Mouse (Mus musculus) midbrain, embryonic 16.5 days (tissue): ENCODE results near the gene Olfr1442. TPM values are rescaled to one million over a fixed set of nuclear protein-coding genes. Genes with fewer than 3 reads are reported as not detected.
"Not testable (repeated sequence)": the region's sequence is repeated elsewhere in the genome, so short reads cannot be mapped to it uniquely, and the experiment has no call there.

ENCODE experiments used
- ATAC-seq: fragments of 200-750 bp; cut with Nextera tagmentation; 2 replicates; pipeline ENCODE4 v1.8.0; 2017; ENCODE audit warnings: moderate TSS enrichment
- H3K27ac ChIP-seq: fragments of 300-500 bp; sonication (generic); 2 replicates; pipeline ENCODE4 v1.5.1; 2014; ENCODE audit warnings: mild to moderate bottlenecking, low read length, mixed read lengths
- H3K27me3 ChIP-seq: fragments of 300-500 bp; sonication (generic); 2 replicates; pipeline ENCODE4 v1.6.1; 2014; ENCODE audit warnings: low read depth, low read length, mixed read lengths; ENCODE audit not compliant: control insufficient read depth, insufficient read depth
- H3K36me3 ChIP-seq: fragments of 300-500 bp; sonication (generic); 2 replicates; pipeline ENCODE4 v1.6.1; 2014; ENCODE audit warnings: mild to moderate bottlenecking, low read length, moderate library complexity, mixed read lengths; ENCODE audit not compliant: control insufficient read depth, insufficient read depth
- H3K4me1 ChIP-seq: fragments of 300-500 bp; sonication (generic); 2 replicates; pipeline ENCODE4 v1.6.1; 2014; ENCODE audit warnings: mild to moderate bottlenecking, low read length, mixed read lengths; ENCODE audit not compliant: control insufficient read depth, insufficient read depth
- H3K4me2 ChIP-seq: fragments of 300-500 bp; sonication (generic); 2 replicates; pipeline ENCODE4 v1.6.1; 2014; ENCODE audit warnings: mild to moderate bottlenecking, low read length, mixed read lengths
- H3K4me3 ChIP-seq: fragments of 300-500 bp; sonication (generic); 2 replicates; pipeline ENCODE4 v1.5.1; 2014; ENCODE audit warnings: low read depth, mild to moderate bottlenecking, low read length, moderate library complexity, mixed read lengths
- H3K9ac ChIP-seq: fragments of 300-500 bp; sonication (generic); 2 replicates; pipeline ENCODE4 v1.6.1; 2014; ENCODE audit warnings: low read depth, low read length, mixed read lengths
- H3K9me3 ChIP-seq: fragments of 300-500 bp; sonication (generic); replicated peaks from 2 replicates; pipeline ENCODE4 v1.6.1; 2014; ENCODE audit warnings: mild to moderate bottlenecking, low read length, mixed read lengths; ENCODE audit not compliant: control insufficient read depth, poor library complexity, severe bottlenecking
- WGBS: fragments of 180-500 bp; shearing (Covaris S2); extraction: QIAGEN DNeasy Blood & Tissue Kit; methylation state at CpG from one replicate; pipeline ENCODE4 v1.1.7; 2014; 5-methylcytosine and 5-hydroxymethylcytosine counted together
- polyA plus RNA-seq: library from polyadenylated mRNA; unstranded; fragments of >200 nt; fragmentation: Nextera tagmentation; extraction: Ambion mirVana; gene quantifications from 2 replicates; pipeline ENCODE4 v1.2.1, GENCODE M21; 2015

The Olfr1442 gene
- not detected in 2 replicates for polyA plus RNA-seq

- Histone ChIP-seq H3K27me3 (no peaks in the 10 kb centered on the region), H3K4me2 (no peak within 1 kb of the TSS), H3K36me3 (no peaks in the 10 kb centered on the region), H3K4me3 (no peak within 1 kb of the TSS), H3K9me3 (no peaks in the 10 kb centered on the region), H3K27ac (no peak within 1 kb of the TSS), H3K4me1 (no peaks in the 10 kb centered on the region), H3K9ac (no peak within 1 kb of the TSS)
- no peak for ATAC-seq
These were observed at the start of gene Olfr1442 for GRCm38 (mm10) chr19:12670139-12670538. Gene Olfr1442 (plus strand): TSS chr19:12670439.

GRCm38 (mm10) chr19:12633176-12633575 is 37.1 kb upstream of the Olfr1442 start, which contains the start of gene Glyat:
Gene Glyat (plus strand): TSS chr19:12633308.
- Histone ChIP-seq H3K4me3 (no peak within 1 kb of the TSS), H3K4me1 (no peaks in the 10 kb centered on the region), H3K9ac (no peak within 1 kb of the TSS), H3K4me2 (no peak within 1 kb of the TSS), H3K9me3 (no peaks in the 10 kb centered on the region), H3K27me3 (no peaks in the 10 kb centered on the region), H3K27ac (no peak within 1 kb of the TSS), H3K36me3 (no peaks in the 10 kb centered on the region)
- no peak for ATAC-seq
- 81% methylated on average over 4 of the region's 4 CpGs for WGBS

- no peak for ATAC-seq
- WGBS, result 89% methylated on average over 3 of the region's 3 CpGs
- no peaks in the 10 kb centered on the region for H3K27me3 ChIP-seq
- no peaks in the 10 kb centered on the region for H3K4me1 ChIP-seq
- no peak overlapping the region for H3K27ac ChIP-seq
- H3K36me3 ChIP-seq, result no peaks in the 10 kb centered on the region
- H3K9me3 ChIP-seq, result no peaks in the 10 kb centered on the region
- H3K4me2 ChIP-seq, result no peak overlapping the region
- H3K4me3 ChIP-seq, result no peak overlapping the region
- no peak overlapping the region for H3K9ac ChIP-seq
These were observed 36.0 kb upstream of the Olfr1442 start for GRCm38 (mm10) chr19:12634259-12634658.

- no peaks in the 10 kb centered on the region for H3K36me3 ChIP-seq
These were observed 35.3 kb upstream of the Olfr1442 start for GRCm38 (mm10) chr19:12634963-12635362.

GRCm38 (mm10) chr19:12636863-12637262 is 33.4 kb upstream of the Olfr1442 start:
- H3K9ac ChIP-seq, result no peak overlapping the region
- H3K27ac ChIP-seq, result no peak overlapping the region
- H3K4me1 ChIP-seq, result no peaks in the 10 kb centered on the region
- no peaks in the 10 kb centered on the region for H3K36me3 ChIP-seq
- H3K4me3 ChIP-seq, result no peak overlapping the region
- H3K4me2 ChIP-seq, result no peak overlapping the region
- H3K9me3 ChIP-seq, result no peaks in the 10 kb centered on the region
- no peaks in the 10 kb centered on the region for H3K27me3 ChIP-seq
- 70% methylated on average over 3 of the region's 3 CpGs for WGBS
- no peak for ATAC-seq

More at GRCm38 (mm10) chr19:12634963-12635362, 35.3 kb upstream of the Olfr1442 start:
- Histone ChIP-seq H3K4me3 (no peak overlapping the region), H3K9me3 (no peaks in the 10 kb centered on the region), H3K27ac (no peak overlapping the region), H3K27me3 (no peaks in the 10 kb centered on the region), H3K4me2 (no peak overlapping the region), H3K4me1 (no peaks in the 10 kb centered on the region), H3K9ac (no peak overlapping the region)
- no peak for ATAC-seq
- 88% methylated on average over 4 of the region's 4 CpGs for WGBS

- no peak overlapping the region for H3K9ac ChIP-seq
- no peak for ATAC-seq
- no peaks in the 10 kb centered on the region for H3K4me1 ChIP-seq
- WGBS, result 91% methylated on average over 1 of the region's 1 CpGs
- no peak overlapping the region for H3K4me2 ChIP-seq
- no peaks in the 10 kb centered on the region for H3K36me3 ChIP-seq
- no peaks in the 10 kb centered on the region for H3K9me3 ChIP-seq
- no peaks in the 10 kb centered on the region for H3K27me3 ChIP-seq
- H3K27ac ChIP-seq, result no peak overlapping the region
- H3K4me3 ChIP-seq, result no peak overlapping the region
These were observed 32.2 kb upstream of the Olfr1442 start for GRCm38 (mm10) chr19:12638049-12638448.

- Histone ChIP-seq H3K27me3 (no peaks in the 10 kb centered on the region), H3K4me3 (no peak overlapping the region), H3K27ac (no peak overlapping the region), H3K9ac (no peak overlapping the region), H3K4me1 (no peaks in the 10 kb centered on the region), H3K4me2 (no peak overlapping the region), H3K36me3 (no peaks in the 10 kb centered on the region), H3K9me3 (no peaks in the 10 kb centered on the region)
- ATAC-seq, result no peak
These were observed 20.7 kb upstream of the Olfr1442 start for GRCm38 (mm10) chr19:12649511-12649910.

- Histone ChIP-seq H3K9ac (no peak overlapping the region), H3K9me3 (no peaks in the 10 kb centered on the region), H3K4me1 (no peaks in the 10 kb centered on the region), H3K36me3 (no peaks in the 10 kb centered on the region), H3K27me3 (no peaks in the 10 kb centered on the region), H3K4me2 (no peak overlapping the region), H3K4me3 (no peak overlapping the region), H3K27ac (no peak overlapping the region)
- no peak for ATAC-seq
- 97% methylated on average over 1 of the region's 1 CpGs for WGBS
These were observed 4.1 kb upstream of the Olfr1442 start for GRCm38 (mm10) chr19:12666156-12666555.

- not testable (repeated sequence) for H3K27me3 ChIP-seq, H3K4me2 ChIP-seq, H3K36me3 ChIP-seq, H3K27ac ChIP-seq, H3K9ac ChIP-seq, H3K4me1 ChIP-seq, ATAC-seq, H3K9me3 ChIP-seq, H3K4me3 ChIP-seq
- WGBS, result 93% methylated on average over 3 of the region's 3 CpGs
These were observed 1.6 kb upstream of the Olfr1442 start for GRCm38 (mm10) chr19:12668601-12669000.

- Histone ChIP-seq H3K27me3 (no peaks in the 10 kb centered on the region), H3K4me1 (no peaks in the 10 kb centered on the region), H3K9ac (no peak overlapping the region), H3K4me2 (no peak overlapping the region), H3K27ac (no peak overlapping the region), H3K4me3 (no peak overlapping the region), H3K9me3 (no peaks in the 10 kb centered on the region), H3K36me3 (no peaks in the 10 kb centered on the region)
- 89% methylated on average over 4 of the region's 4 CpGs for WGBS
- ATAC-seq, result no peak
These were observed 812 bp downstream of the Olfr1442 start for GRCm38 (mm10) chr19:12671051-12671450.
